Mouse (Mus musculus) MN1 (cell line): ENCODE measurements around the gene Zfp708.
"Not testable (repeated sequence)": the region's sequence is repeated elsewhere in the genome, so short reads cannot be mapped to it uniquely, and the experiment has no call there.

Experiments used
- DNase-seq: peaks from one replicate; pipeline ENCODE4 v3.0.0-alpha.2; 2016; ENCODE audit warnings: low spot score

Gene Zfp708

DNA sequence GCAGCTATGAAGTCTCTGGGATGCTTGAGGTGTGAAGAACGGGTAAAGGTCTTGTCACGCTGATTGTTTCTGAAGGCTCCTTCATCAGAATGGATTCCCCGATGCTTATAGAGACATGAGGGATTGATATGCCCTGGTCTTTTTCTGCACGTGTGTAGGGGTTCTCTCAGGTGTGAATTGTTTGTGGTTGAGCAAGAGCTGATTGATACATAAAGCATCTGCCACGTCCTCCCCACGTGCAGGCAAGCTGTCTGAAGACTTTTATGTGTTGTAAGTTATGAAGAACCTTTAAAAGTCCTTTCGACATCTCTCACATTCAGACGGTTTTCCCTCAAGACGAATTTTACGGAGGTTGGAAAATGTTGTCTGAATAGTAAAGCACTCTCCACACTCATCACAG, at the start of gene Zfp708:
Gene Zfp708 (minus strand): TSS at position 101 of the 400 bp plus-strand sequence.
- no peak for DNase-seq

DNA sequence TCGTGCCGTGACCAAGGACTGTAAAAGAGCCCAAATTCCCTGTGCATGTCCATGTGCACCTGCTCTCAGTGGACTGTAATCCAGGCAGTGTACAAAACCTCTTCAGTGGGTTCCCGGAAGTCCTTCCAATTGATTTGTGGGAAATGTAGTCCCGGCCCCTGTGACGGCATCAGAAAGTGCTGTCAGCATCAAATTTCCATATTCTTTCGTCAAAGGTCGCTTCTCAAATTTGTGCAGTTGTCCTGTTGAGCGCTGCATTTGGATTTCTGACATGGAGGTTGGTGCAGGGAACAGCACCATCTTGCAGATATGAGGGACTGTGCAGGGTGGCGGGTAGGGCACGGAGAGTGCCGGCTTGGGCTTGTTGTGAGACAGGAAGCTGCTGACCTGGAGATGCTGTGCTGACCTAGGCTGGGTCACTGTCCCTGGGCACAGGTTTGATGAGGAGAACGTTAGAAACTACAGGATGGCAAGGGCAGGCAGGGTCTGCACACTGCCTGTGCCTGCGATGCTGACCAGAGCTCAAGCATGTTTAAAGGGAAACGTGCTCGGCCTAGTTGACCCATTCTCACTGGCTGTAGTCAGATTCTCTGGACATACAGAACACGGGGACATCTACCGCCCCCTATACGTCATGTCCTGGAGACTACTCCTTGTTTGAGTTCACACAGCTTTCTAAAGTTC, 30.4 kb upstream of the Zfp708 start:
- peak; percentile 94 for DNase-seq

DNA sequence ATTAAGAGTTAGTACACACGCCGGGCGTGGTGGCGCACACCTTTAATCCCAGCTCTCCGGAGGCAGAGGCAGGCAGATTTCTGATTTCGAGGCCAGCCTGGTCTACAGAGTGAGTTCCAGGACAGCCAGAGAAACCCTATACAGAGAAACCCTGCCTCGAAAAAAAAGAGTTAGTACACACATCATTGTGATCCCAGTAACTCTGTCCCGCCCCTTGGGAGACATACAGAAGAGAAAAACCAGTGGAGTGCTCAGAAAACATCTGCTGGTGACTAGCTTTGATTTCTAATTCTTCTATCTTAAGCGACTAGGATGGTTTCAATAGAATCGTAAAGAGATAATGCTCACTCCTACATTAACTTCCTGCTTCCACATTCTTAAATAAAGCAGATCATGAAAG, 29.7 kb upstream of the Zfp708 start:
- not testable (repeated sequence) for DNase-seq

GRCm38 (mm10) chr13:67124460-67124859, 26.7 kb upstream of the Zfp708 start:
- DNase-seq = no peak

GRCm38 (mm10) chr13:67121360-67121759, 23.6 kb upstream of the Zfp708 start, which contains the start of gene Zfp759:
TSS of gene Zfp759 (plus strand) at chr13:67121660.
- DNase-seq = not testable (repeated sequence)

GRCm38 (mm10) chr13:67116163-67116562, 18.4 kb upstream of the Zfp708 start, which contains the start of gene Rslcan18:
TSS of gene Rslcan18 (minus strand) at chr13:67116263.
- not testable (repeated sequence) for DNase-seq

DNA sequence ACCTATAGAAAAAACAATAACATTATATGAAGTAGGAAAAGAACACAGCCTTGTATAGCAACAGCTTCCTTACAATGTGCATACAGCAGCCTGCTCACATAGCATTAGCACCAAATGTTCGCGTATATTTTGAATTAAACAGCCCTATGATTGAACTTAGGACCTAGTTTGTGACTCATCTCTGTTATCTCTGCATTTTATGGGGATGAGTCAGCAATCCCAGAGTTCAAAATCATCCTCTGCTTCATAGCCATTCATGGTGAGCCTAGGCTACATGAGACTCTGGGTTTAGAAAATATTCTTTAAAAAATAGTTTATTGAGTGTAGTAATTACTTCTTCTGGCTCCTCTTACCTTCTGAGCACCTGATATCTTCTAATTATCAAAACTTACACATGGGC, 15.5 kb upstream of the Zfp708 start:
- DNase-seq = no peak

DNA sequence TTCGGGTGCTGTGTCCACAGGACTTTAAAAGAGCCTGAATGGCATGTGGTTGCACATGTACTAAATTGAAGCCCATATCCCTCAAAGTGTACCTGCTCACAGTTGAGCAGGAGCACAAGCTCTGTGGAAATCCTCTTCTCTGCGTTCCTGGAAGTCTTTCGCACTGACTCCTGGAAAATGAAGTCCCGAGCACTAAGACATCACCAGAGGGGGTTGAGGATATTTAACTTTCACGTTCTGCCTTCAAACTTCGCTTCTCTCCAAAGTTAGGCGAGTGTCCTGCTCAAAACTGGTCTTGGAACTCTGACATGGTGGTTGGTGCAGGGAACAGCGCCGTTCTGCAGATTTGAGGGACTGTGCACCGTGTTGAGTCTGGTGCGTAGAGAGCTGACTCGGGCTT, 14.3 kb upstream of the Zfp708 start:
- DNase-seq = no peak

DNA sequence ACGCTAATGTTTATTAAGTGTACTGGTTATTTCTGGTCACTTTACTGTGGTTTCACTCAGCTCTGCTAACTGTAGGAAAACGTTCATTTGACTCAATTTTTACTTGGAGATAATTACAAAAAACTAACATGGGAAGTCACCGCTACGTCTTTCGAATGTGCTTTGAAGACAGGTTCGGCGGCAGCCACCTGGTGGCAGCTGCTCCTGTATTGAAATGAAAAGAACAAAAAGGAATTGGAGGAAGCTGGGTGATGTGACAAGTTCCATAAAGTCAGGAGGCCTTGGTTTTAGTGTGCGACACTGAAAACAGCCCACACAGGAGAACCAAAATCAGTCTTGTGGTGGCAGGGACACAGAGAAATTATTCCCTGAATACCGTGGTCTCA, 11.0 kb upstream of the Zfp708 start:
- DNase-seq = no peak

DNA sequence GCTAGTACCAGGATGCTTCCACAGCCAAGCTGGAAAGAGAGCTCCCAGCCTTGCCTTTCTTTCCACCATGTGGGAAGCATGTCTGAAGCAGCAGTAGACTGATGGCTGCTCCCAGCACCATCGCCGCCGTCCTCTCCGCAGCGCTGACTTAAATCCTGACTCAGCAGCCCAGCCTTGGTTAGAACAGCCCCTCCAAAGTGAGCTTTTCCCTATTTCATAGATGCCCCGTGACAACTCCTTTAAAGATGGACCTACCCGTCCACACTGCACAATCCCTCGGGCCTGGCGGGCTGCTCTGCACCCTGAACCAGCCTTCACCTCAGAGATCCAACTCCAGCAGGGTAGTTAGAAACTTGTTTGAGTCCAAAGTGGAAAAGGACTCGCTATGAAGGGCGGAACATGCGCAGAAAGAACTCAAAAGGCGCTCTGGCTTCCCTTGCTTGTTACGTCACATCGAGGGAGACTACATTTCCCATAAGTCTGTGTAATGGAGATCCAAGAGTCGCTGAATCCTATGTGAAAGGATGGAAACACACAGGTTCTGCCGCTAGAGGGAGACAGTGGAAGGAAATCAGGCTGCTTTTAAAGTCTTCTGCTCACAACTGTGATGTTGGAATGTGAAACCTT, 10.5 kb upstream of the Zfp708 start, which contains the start of gene Gm28557:
Gene Gm28557 (minus strand): TSS at position 411 of the 627 bp plus-strand sequence.
- DNase-seq = peak; percentile 98

DNA sequence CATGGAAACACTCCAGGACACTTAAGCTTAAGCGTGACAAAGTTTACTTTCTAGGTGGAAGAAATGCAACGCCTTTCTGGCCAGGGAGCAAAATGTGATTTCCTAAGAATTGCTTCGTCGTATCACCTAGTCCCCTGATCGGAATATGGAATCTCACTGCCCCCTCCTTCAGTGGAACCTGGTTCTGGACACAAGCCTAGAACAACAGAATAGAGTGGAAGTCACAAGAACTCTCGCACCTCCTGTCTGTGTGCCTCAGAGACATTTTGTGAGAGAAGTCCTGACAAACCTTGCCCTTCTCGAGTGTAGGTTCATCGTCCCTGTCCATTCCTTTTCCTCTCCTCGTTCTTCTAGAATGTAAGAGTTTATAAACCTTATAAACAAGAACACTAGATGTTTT, 9.9 kb upstream of the Zfp708 start:
- no peak for DNase-seq

DNA sequence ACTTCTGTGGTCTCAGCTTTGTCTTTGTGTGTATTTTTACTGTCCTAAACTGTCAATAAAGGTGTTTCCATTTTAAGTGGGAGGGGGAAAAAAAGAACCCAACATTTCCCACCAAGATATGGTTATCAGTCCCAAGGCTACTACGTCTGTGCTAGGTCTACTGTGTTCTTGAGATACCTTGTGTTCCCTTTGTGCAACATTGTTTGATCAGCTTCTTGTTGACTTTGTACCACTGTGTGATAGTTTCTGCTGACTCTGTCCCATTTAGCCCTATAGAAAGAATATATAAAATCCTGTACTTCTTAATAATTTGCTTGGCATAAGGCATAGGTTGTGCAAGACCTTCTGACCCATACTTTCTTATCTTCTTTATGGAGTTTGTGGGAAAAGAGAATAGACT, 7.6 kb downstream of the Zfp708 start:
- no peak for DNase-seq

DNA sequence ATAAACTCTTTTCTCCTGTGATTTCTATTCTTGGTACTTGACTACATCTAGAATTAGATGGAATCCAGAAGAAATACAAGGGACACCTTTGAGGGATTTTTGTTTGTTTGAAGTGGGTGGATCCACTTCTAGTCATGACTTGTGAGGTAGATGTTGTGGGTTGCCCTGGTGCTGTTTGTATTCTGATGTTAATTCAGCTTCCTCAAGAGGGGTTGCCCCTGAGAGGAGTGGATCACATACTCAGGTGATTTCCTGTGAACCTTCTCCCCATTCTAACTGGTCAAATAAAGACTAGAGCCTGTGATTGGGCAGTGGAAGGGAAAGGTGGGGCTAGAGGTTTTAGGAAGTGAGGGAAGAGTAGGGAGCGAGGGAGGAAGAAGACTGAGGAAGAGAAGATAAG, 15.8 kb downstream of the Zfp708 start:
- no peak for DNase-seq

GRCm38 (mm10) chr13:67081142-67081713, 16.5 kb downstream of the Zfp708 start:
- peak; percentile 80 for DNase-seq

GRCm38 (mm10) chr13:67077244-67077643, 20.5 kb downstream of the Zfp708 start:
- no peak for DNase-seq

DNA sequence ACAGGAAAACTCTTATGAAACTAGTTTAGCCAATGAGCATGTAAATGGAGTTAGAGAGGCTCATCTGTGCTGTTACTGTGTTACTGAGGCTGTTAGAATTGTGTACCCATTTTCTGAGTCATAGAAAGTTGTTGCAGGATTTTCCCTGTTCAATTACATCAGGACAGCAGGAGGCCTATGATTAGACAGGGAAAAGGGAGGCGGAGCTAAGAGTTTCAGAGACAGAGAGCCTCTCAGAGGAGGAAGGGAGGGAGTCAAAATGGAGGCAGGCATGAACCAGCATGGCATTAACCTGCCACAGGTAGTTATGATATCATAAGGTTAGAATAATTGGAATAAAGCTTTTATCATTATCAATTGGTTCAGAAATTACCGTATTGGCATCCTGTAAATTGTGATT, 25.0 kb downstream of the Zfp708 start:
- no peak for DNase-seq

DNA sequence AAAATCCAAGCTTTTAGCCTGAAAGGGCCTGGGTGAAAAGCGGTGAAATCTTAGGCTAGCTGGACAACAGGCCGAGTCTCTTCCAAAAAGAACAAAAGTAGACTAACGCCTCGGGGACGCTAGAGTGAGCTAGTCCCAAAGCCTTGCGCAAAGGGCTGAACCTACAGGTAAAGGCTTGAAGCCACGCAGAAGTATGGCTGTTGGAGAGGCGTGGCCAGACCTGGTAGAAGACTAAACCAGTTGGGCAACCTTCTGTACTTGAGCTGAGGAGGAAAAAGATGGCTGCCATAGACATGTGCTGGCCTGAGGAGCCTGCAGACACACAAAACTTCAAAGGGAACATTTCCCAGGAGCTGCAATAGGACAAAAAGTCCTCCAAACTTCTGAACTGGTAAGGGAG, 32.4 kb downstream of the Zfp708 start:
- no peak for DNase-seq

GRCm38 (mm10) chr13:67062427-67062826, 35.3 kb downstream of the Zfp708 start:
- no peak for DNase-seq

GRCm38 (mm10) chr13:67060786-67061358, 36.9 kb downstream of the Zfp708 start, which contains the start of gene Zfp712:
TSS of gene Zfp712 (minus strand) at chr13:67061170.
- DNase-seq = peak; percentile 97

DNA sequence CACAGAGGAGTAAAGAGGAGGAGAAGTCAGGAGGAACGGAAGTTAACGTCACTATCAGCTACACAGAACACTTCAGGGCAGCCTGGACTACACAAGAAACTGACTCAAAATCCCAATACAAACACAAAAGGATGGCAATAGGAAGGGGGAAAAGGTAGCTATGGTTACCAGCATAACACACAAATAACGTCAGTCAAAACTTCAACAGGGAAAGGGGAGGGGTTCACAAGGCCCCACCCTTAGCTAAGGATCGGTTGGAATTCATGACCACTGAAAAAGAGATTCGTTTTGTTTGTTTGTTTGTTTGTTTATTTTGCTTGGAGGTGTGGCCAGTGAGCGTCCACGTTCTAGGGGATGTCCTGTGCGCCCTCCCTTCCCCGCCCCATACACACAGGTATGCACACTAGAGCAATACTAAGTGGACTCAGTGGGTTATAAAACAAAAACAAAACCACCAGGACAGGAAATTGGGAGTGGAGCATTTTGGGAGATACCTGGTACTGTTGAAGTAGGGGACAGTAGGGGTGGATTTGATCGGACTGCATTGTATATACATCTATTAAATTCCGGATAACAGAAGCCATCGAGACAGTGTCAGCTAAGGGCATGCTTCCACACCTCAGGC, 37.5 kb downstream of the Zfp708 start:
- peak; percentile 79 for DNase-seq
